Mouse (Mus musculus): ENCODE measurements around the gene Foxn1. TPM values are rescaled to one million over a fixed set of nuclear protein-coding genes. Genes with fewer than 3 reads are reported as not detected.

The Foxn1 gene
- polyA plus RNA-seq, 1 experiment from 2014 or later, result 0.64 TPM

- Histone ChIP-seq H3K4me2 (replicated peaks; ENCODE audit: low read depth, low read length) (no peak overlapping the region), H3K9me3 (ENCODE audit: control insufficient read depth, low read depth, low read length) (no peaks in the 10 kb centered on the region), H3K27ac (ENCODE audit: low read length) (no peak overlapping the region), H3K27me3 (ENCODE audit: control insufficient read depth, insufficient read depth, low read length) (no peaks in the 10 kb centered on the region), H3K36me3 (ENCODE audit: control insufficient read depth, insufficient read depth, low read length) (peaks cover 15% of the 10 kb centered on the region), H3K9ac (replicated peaks; ENCODE audit: low read depth, low read length) (no peak overlapping the region), H3K4me3 (ENCODE audit: low read depth, low read length) (no peak overlapping the region), H3K4me1 (ENCODE audit: control insufficient read depth, insufficient read depth, low read length) (no peaks in the 10 kb centered on the region)
- WGBS, result 89% methylated on average over 5 of the region's 5 CpGs
- no peak for ATAC-seq (ENCODE audit: insufficient number of reproducible peaks, insufficient read depth, low FRiP score, low read depth)
These were observed 52.4 kb downstream of the Foxn1 start for GRCm38 (mm10) chr11:78333992-78334391.

- Histone ChIP-seq H3K36me3 (ENCODE audit: control insufficient read depth, insufficient read depth, low read length) (peaks cover 14% of the 10 kb centered on the region), H3K27ac (ENCODE audit: low read length) (no peak overlapping the region), H3K27me3 (ENCODE audit: control insufficient read depth, insufficient read depth, low read length) (no peaks in the 10 kb centered on the region), H3K9me3 (ENCODE audit: control insufficient read depth, low read depth, low read length) (no peaks in the 10 kb centered on the region), H3K4me3 (ENCODE audit: low read depth, low read length) (no peak overlapping the region), H3K9ac (replicated peaks; ENCODE audit: low read depth, low read length) (no peak overlapping the region), H3K4me2 (replicated peaks; ENCODE audit: low read depth, low read length) (no peak overlapping the region), H3K4me1 (ENCODE audit: control insufficient read depth, insufficient read depth, low read length) (no peaks in the 10 kb centered on the region)
- no peak for ATAC-seq (ENCODE audit: insufficient number of reproducible peaks, insufficient read depth, low FRiP score, low read depth)
- WGBS, result 93% methylated on average over 12 of the region's 12 CpGs
These were observed 53.7 kb downstream of the Foxn1 start for GRCm38 (mm10) chr11:78332676-78333075.

- no peaks in the 10 kb centered on the region for H3K27me3 ChIP-seq (ENCODE audit: control insufficient read depth, insufficient read depth, low read length)
- no peak overlapping the region for H3K27ac ChIP-seq (ENCODE audit: low read length)
- peak overlapping the region; percentile 89 for H3K4me2 ChIP-seq (replicated peaks; ENCODE audit: low read depth, low read length)
- no peaks in the 10 kb centered on the region for H3K4me1 ChIP-seq (ENCODE audit: control insufficient read depth, insufficient read depth, low read length)
- H3K4me3 ChIP-seq (ENCODE audit: low read depth, low read length), result peak overlapping the region; percentile 77
- under 1% methylated on average over 37 of the region's 41 CpGs for WGBS
- H3K9ac ChIP-seq (replicated peaks; ENCODE audit: low read depth, low read length), result peak overlapping the region; percentile 60
- no peaks in the 10 kb centered on the region for H3K36me3 ChIP-seq (ENCODE audit: control insufficient read depth, insufficient read depth, low read length)
- no peaks in the 10 kb centered on the region for H3K9me3 ChIP-seq (ENCODE audit: control insufficient read depth, low read depth, low read length)
- ATAC-seq (ENCODE audit: insufficient number of reproducible peaks, insufficient read depth, low FRiP score, low read depth), result peak; percentile 46
These were observed 57.8 kb downstream of the Foxn1 start for GRCm38 (mm10) chr11:78328512-78329056.

GRCm38 (mm10) chr11:78327634-78328511, 58.5 kb downstream of the Foxn1 start, which contains the start of gene Pigs:
Gene Pigs (plus strand): TSS chr11:78328415.
- H3K4me3 ChIP-seq (ENCODE audit: low read depth, low read length), result peak within 1 kb of the TSS; percentile 77
- no peak within 1 kb of the TSS for H3K27ac ChIP-seq (ENCODE audit: low read length)
- no peaks in the 10 kb centered on the region for H3K9me3 ChIP-seq (ENCODE audit: control insufficient read depth, low read depth, low read length)
- no peaks in the 10 kb centered on the region for H3K27me3 ChIP-seq (ENCODE audit: control insufficient read depth, insufficient read depth, low read length)
- H3K4me2 ChIP-seq (replicated peaks; ENCODE audit: low read depth, low read length), result peak within 1 kb of the TSS; percentile 89
- peak; percentile 96 for ATAC-seq (ENCODE audit: insufficient number of reproducible peaks, insufficient read depth, low FRiP score, low read depth)
- WGBS, result 11% methylated on average over 37 of the region's 37 CpGs
- no peaks in the 10 kb centered on the region for H3K4me1 ChIP-seq (ENCODE audit: control insufficient read depth, insufficient read depth, low read length)
- no peaks in the 10 kb centered on the region for H3K36me3 ChIP-seq (ENCODE audit: control insufficient read depth, insufficient read depth, low read length)
- H3K9ac ChIP-seq (replicated peaks; ENCODE audit: low read depth, low read length), result peak within 1 kb of the TSS; percentile 60

- no peaks in the 10 kb centered on the region for H3K36me3 ChIP-seq (ENCODE audit: control insufficient read depth, insufficient read depth, low read length)
- ATAC-seq (ENCODE audit: insufficient number of reproducible peaks, insufficient read depth, low FRiP score, low read depth), result no peak
- H3K4me1 ChIP-seq (ENCODE audit: control insufficient read depth, insufficient read depth, low read length), result 0 out of 2 replicates have a peak, but pooled peaks cover 3% of the 10 kb centered on the region
- H3K9me3 ChIP-seq (ENCODE audit: control insufficient read depth, low read depth, low read length), result no peaks in the 10 kb centered on the region
- no peak overlapping the region for H3K4me3 ChIP-seq (ENCODE audit: low read depth, low read length)
- H3K4me2 ChIP-seq (replicated peaks; ENCODE audit: low read depth, low read length), result no peak overlapping the region
- no peak overlapping the region for H3K27ac ChIP-seq (ENCODE audit: low read length)
- H3K9ac ChIP-seq (replicated peaks; ENCODE audit: low read depth, low read length), result no peak overlapping the region
- 93% methylated on average over 4 of the region's 4 CpGs for WGBS
- no peaks in the 10 kb centered on the region for H3K27me3 ChIP-seq (ENCODE audit: control insufficient read depth, insufficient read depth, low read length)
These were observed 59.1 kb downstream of the Foxn1 start for GRCm38 (mm10) chr11:78327215-78327614.

- Histone ChIP-seq H3K9me3 (ENCODE audit: control insufficient read depth, low read depth, low read length) (no peaks in the 10 kb centered on the region), H3K9ac (replicated peaks; ENCODE audit: low read depth, low read length) (no peak overlapping the region), H3K27me3 (ENCODE audit: control insufficient read depth, insufficient read depth, low read length) (no peaks in the 10 kb centered on the region), H3K4me2 (replicated peaks; ENCODE audit: low read depth, low read length) (no peak overlapping the region), H3K4me3 (ENCODE audit: low read depth, low read length) (no peak overlapping the region), H3K27ac (ENCODE audit: low read length) (no peak overlapping the region), H3K4me1 (ENCODE audit: control insufficient read depth, insufficient read depth, low read length) (0 out of 2 replicates have a peak, but pooled peaks cover 6% of the 10 kb centered on the region), H3K36me3 (ENCODE audit: control insufficient read depth, insufficient read depth, low read length) (peaks cover 14% of the 10 kb centered on the region)
- WGBS, result 94% methylated on average over 12 of the region's 12 CpGs
- no peak for ATAC-seq (ENCODE audit: insufficient number of reproducible peaks, insufficient read depth, low FRiP score, low read depth)
These were observed 61.4 kb downstream of the Foxn1 start for GRCm38 (mm10) chr11:78324965-78325364.

- peaks cover 20% of the 10 kb centered on the region for H3K36me3 ChIP-seq (ENCODE audit: control insufficient read depth, insufficient read depth, low read length)
- no peaks in the 10 kb centered on the region for H3K9me3 ChIP-seq (ENCODE audit: control insufficient read depth, low read depth, low read length)
- no peak for ATAC-seq (ENCODE audit: insufficient number of reproducible peaks, insufficient read depth, low FRiP score, low read depth)
- 82% methylated on average over 15 of the region's 15 CpGs for WGBS
- 0 out of 2 replicates have a peak, but pooled peaks cover 6% of the 10 kb centered on the region for H3K4me1 ChIP-seq (ENCODE audit: control insufficient read depth, insufficient read depth, low read length)
- H3K27ac ChIP-seq (ENCODE audit: low read length), result no peak overlapping the region
- H3K27me3 ChIP-seq (ENCODE audit: control insufficient read depth, insufficient read depth, low read length), result no peaks in the 10 kb centered on the region
- H3K4me3 ChIP-seq (ENCODE audit: low read depth, low read length), result no peak overlapping the region
- no peak overlapping the region for H3K9ac ChIP-seq (replicated peaks; ENCODE audit: low read depth, low read length)
- H3K4me2 ChIP-seq (replicated peaks; ENCODE audit: low read depth, low read length), result no peak overlapping the region
These were observed 62.2 kb downstream of the Foxn1 start for GRCm38 (mm10) chr11:78324000-78324785.

GRCm38 (mm10) chr11:78322860-78323259, 63.5 kb downstream of the Foxn1 start, which contains the start of gene Aldoc:
Gene Aldoc (plus strand): TSS chr11:78322968.
- no peaks in the 10 kb centered on the region for H3K9me3 ChIP-seq (ENCODE audit: control insufficient read depth, low read depth, low read length)
- H3K4me1 ChIP-seq (ENCODE audit: control insufficient read depth, insufficient read depth, low read length), result 0 out of 2 replicates have a peak, but pooled peaks cover 6% of the 10 kb centered on the region
- no peak within 1 kb of the TSS for H3K9ac ChIP-seq (replicated peaks; ENCODE audit: low read depth, low read length)
- no peaks in the 10 kb centered on the region for H3K27me3 ChIP-seq (ENCODE audit: control insufficient read depth, insufficient read depth, low read length)
- 5% methylated on average over 15 of the region's 15 CpGs for WGBS
- peak within 1 kb of the TSS; percentile 5; the same call in 1 of the 2 replicates for H3K4me3 ChIP-seq (ENCODE audit: low read depth, low read length)
- ATAC-seq (ENCODE audit: insufficient number of reproducible peaks, insufficient read depth, low FRiP score, low read depth), result peak; percentile 97
- H3K27ac ChIP-seq (ENCODE audit: low read length), result peak within 1 kb of the TSS; percentile 63; the same call in 1 of the 2 replicates
- peak within 1 kb of the TSS; percentile 22; the same call in 1 of the 2 replicates for H3K4me2 ChIP-seq (replicated peaks; ENCODE audit: low read depth, low read length)
- H3K36me3 ChIP-seq (ENCODE audit: control insufficient read depth, insufficient read depth, low read length), result peaks cover 32% of the 10 kb centered on the region
